ENCODE assay signal across 8 mouse cellular contexts in the genomic region with DNA sequence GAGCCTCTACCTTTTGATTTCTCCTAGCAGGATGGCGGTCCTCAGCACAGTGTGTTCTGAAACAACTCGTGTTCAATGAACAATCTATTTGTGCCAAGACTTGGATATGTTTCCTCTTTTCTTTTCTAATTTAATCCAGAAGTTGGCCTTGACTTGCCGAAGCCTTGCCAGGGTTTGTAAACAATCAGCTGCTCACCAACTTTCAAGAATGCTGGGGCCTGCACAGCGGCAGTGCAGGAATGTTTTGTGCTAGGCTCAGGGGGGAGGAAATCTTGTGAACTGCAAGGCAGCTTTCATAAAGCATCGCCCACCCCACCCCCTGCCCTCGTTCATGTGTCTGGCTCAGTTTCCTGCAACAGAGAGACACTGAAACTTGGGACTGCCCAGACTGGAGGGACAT.
A peak's percentile ranks its signal among the peaks of the same experiment; 100 is the strongest.
DNase-seq lines count a peak whose midpoint lies in the region.

No protein-coding gene starts in this region.

- intact Hi-C loops in gastrocnemius, postnatal 14 days (cut with DNase I; ENCODE audit: low total_unique reads), result no loop called here
- intact Hi-C loops in left cerebral cortex, postnatal 25 days (cut with DNase I), result no loop called here

- DNase-seq in right cerebral cortex, adult 2 months (ENCODE audit: low spot score in 2 of 2), result peak; percentile 27 to 57
- DNase-seq in right cerebral cortex, postnatal 4 days, result no peak
- peak; percentile 49 for DNase-seq in gastrocnemius, postnatal 14 days
- peak; percentile 42 to 74 for DNase-seq in left cerebral cortex, postnatal 25 days (ENCODE audit: low spot score in 2 of 2)
- peak; percentile 53 for DNase-seq in testis, postnatal 10 days (ENCODE audit: low spot score)
- no peak for DNase-seq in kidney, postnatal 14 days
- no peak for DNase-seq in cerebellum, postnatal 14 days
- no peak for DNase-seq in thymus, postnatal 36 days

Comparison
In these comparisons a context has a peak if more than half of its experiments do, and no peak if none do; other contexts are left out.
1. DNase-seq: peak in right cerebral cortex, adult 2 months (2 of 2), gastrocnemius, postnatal 14 days (single experiment), left cerebral cortex, postnatal 25 days (2 of 2) and testis, postnatal 10 days (single experiment); none in right cerebral cortex, postnatal 4 days (single experiment), kidney, postnatal 14 days (single experiment), cerebellum, postnatal 14 days (0 of 2) and thymus, postnatal 36 days (0 of 2).